Comparison of ENCODE assay signal across 14 mouse cellular contexts in the genomic region with DNA sequence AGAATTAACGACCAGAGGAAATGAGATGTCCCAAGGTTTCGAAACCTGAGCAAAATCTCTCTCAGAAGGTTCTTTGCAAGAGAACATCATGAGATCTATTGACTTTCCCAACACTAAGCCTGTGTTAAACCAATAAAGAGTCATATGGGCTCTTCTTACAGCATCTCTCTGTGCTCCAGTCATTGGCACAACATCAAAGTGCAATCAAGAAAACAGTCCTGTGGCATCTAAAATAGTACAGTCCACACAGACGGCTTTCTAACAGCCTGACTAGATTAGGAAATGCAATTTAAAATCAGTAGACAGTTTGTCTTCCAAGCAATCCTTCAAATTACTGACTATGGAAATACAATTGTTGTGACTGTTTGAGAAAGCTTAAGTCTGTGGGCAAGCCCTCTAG.
"Had no signal": no experiment of that assay in that cellular context is flagged by ENCODE, and none has a peak within 500 bp of the region (broad histone marks: within the 10 kb centered on the region; RNA-seq: fewer than 3 reads in every experiment).

No protein-coding gene starts in this region.

- H3K36me3 ChIP-seq: limb, embryonic 10.5 days; liver, embryonic 15.5 days; midbrain, embryonic 15.5 days; neural tube, embryonic 13.5 days had no signal

- H3K4me1 ChIP-seq: limb, embryonic 10.5 days; liver, embryonic 15.5 days; midbrain, embryonic 15.5 days had no signal

- H3K9me3 ChIP-seq: limb, embryonic 10.5 days; liver, embryonic 15.5 days; midbrain, embryonic 15.5 days; neural tube, embryonic 13.5 days had no signal

- H3K27ac ChIP-seq: left cerebral cortex, adult 2 months; limb, embryonic 10.5 days; liver, embryonic 15.5 days; midbrain, embryonic 15.5 days; neural tube, embryonic 13.5 days had no signal

- H3K27me3 ChIP-seq: liver, embryonic 15.5 days; midbrain, embryonic 15.5 days; neural tube, embryonic 13.5 days had no signal

- H3K4me2 ChIP-seq: liver, embryonic 11.5 days; liver, embryonic 15.5 days; midbrain, embryonic 15.5 days; neural tube, embryonic 13.5 days had no signal

- DNase-seq: kidney, adult 8-10 months; kidney, postnatal 25 days; lung, postnatal 14 days; retina, postnatal 1 day; right cerebral cortex, postnatal 4 days; spleen, adult 18-20 months; thymus, adult 18-20 months; thymus, postnatal 14 days had no signal

- ATAC-seq: midbrain, embryonic 15.5 days had no signal

- H3K4me3 ChIP-seq: left cerebral cortex, adult 2 months; limb, embryonic 10.5 days; liver, embryonic 15.5 days; midbrain, embryonic 15.5 days; neural tube, embryonic 13.5 days had no signal

- H3K9ac ChIP-seq: liver, embryonic 15.5 days; midbrain, embryonic 15.5 days; neural tube, embryonic 13.5 days had no signal
